Mouse (Mus musculus) testis, adult 2 months (tissue): ENCODE results near the gene Cmip. TPM values are rescaled to one million over a fixed set of nuclear protein-coding genes. Genes with fewer than 3 reads are reported as not detected.
A peak's percentile ranks its signal among the peaks of the same experiment; 100 is the strongest.

Experiments
- H3K27ac ChIP-seq: fragments of 200-500 bp; 2 replicates; pipeline ENCODE4 v1.5.1; 2012; ENCODE audit warnings: low read depth, low read length; ENCODE audit not compliant: control insufficient read depth, insufficient read depth
- H3K27me3 ChIP-seq: fragments of 200-500 bp; 2 replicates; pipeline ENCODE4 v1.6.1; 2012; ENCODE audit warnings: mild to moderate bottlenecking, low read length, moderate library complexity; ENCODE audit not compliant: control insufficient read depth, insufficient read depth
- H3K36me3 ChIP-seq: fragments of 200-500 bp; 2 replicates; pipeline ENCODE4 v1.6.1; 2012; ENCODE audit warnings: mild to moderate bottlenecking, low read length; ENCODE audit not compliant: control insufficient read depth, insufficient read depth
- H3K4me1 ChIP-seq: fragments of 200-500 bp; 2 replicates; pipeline ENCODE4 v1.6.1; 2012; ENCODE audit warnings: low read length; ENCODE audit not compliant: control insufficient read depth, insufficient read depth
- H3K4me3 ChIP-seq: fragments of 200-500 bp; 2 replicates; pipeline ENCODE4 v1.5.1; 2012; ENCODE audit warnings: low read depth, mild to moderate bottlenecking, low read length, moderate library complexity, mixed read lengths; ENCODE audit not compliant: control insufficient read depth
- CTCF ChIP-seq: fragments of 200-500 bp; IDR thresholded peaks from 2 replicates; pipeline ENCODE4 v1.5.1; 2012; ENCODE audit warnings: low read depth, mild to moderate bottlenecking, inconsistent platforms, low read length, moderate library complexity; ENCODE audit not compliant: control insufficient read depth, insufficient read depth, insufficient replicate concordance
- POLR2A ChIP-seq: fragments of 200-500 bp; IDR thresholded peaks from 2 replicates; pipeline ENCODE4 v1.6.1; 2012; ENCODE audit warnings: low read depth, mild to moderate bottlenecking, inconsistent platforms, low read length, moderate library complexity; ENCODE audit not compliant: control insufficient read depth
- polyA plus RNA-seq: library from polyadenylated mRNA; depleted of rRNA; stranded (reverse); fragments of >200 nt; gene quantifications from 2 replicates; pipeline ENCODE4 v1.2.3, GENCODE M21; 2012

Gene Cmip
- polyA plus RNA-seq, 1 experiment, result 10.5 TPM

- Histone ChIP-seq H3K27ac (no peak overlapping the region), H3K4me3 (no peak overlapping the region), H3K36me3 (no peaks in the 10 kb centered on the region), H3K4me1 (no peaks in the 10 kb centered on the region), H3K27me3 (no peaks in the 10 kb centered on the region)
- no peak for TF ChIP-seq POLR2A
- no peak for TF ChIP-seq CTCF
Observed at GRCm38 (mm10) chr8:117481830-117482229, 225.0 kb downstream of the Cmip start.

- H3K4me3 ChIP-seq, result no peak overlapping the region
- TF ChIP-seq POLR2A (no peak), CTCF (no peak)
- H3K27me3 ChIP-seq, result no peaks in the 10 kb centered on the region
- no peaks in the 10 kb centered on the region for H3K4me1 ChIP-seq
- no peak overlapping the region for H3K27ac ChIP-seq
- no peaks in the 10 kb centered on the region for H3K36me3 ChIP-seq
Observed at GRCm38 (mm10) chr8:117484731-117485130, 227.9 kb downstream of the Cmip start.

GRCm38 (mm10) chr8:117485316-117485715, 228.5 kb downstream of the Cmip start:
- H3K36me3 ChIP-seq, result no peaks in the 10 kb centered on the region
- H3K4me1 ChIP-seq, result no peaks in the 10 kb centered on the region
- no peak overlapping the region for H3K27ac ChIP-seq
- no peaks in the 10 kb centered on the region for H3K27me3 ChIP-seq
- TF ChIP-seq POLR2A (no peak), CTCF (no peak)
- H3K4me3 ChIP-seq, result no peak overlapping the region

- Histone ChIP-seq H3K4me3 (no peak overlapping the region), H3K27me3 (no peaks in the 10 kb centered on the region), H3K36me3 (no peaks in the 10 kb centered on the region), H3K4me1 (no peaks in the 10 kb centered on the region), H3K27ac (no peak overlapping the region)
- TF ChIP-seq CTCF (no peak), POLR2A (no peak)
Observed at GRCm38 (mm10) chr8:117488246-117489005, 231.6 kb downstream of the Cmip start.

- Histone ChIP-seq H3K4me1 (peaks cover 5% of the 10 kb centered on the region), H3K27me3 (no peaks in the 10 kb centered on the region), H3K36me3 (no peaks in the 10 kb centered on the region), H3K27ac (no peak overlapping the region), H3K4me3 (no peak overlapping the region)
- TF ChIP-seq CTCF (no peak), POLR2A (no peak)
Observed at GRCm38 (mm10) chr8:117493543-117493942, 236.7 kb downstream of the Cmip start.

- Histone ChIP-seq H3K36me3 (no peaks in the 10 kb centered on the region), H3K27ac (no peak overlapping the region), H3K4me1 (peaks cover 9% of the 10 kb centered on the region), H3K27me3 (no peaks in the 10 kb centered on the region), H3K4me3 (no peak overlapping the region)
- TF ChIP-seq CTCF (no peak), POLR2A (no peak)
Observed at GRCm38 (mm10) chr8:117494874-117495273, 238.0 kb downstream of the Cmip start.

GRCm38 (mm10) chr8:117498179-117498914, 241.5 kb downstream of the Cmip start, which contains the start of gene Plcg2:
Gene Plcg2 (plus strand): TSS chr8:117498291.
- Histone ChIP-seq H3K36me3 (no peaks in the 10 kb centered on the region), H3K4me3 (peak within 1 kb of the TSS; percentile 47), H3K4me1 (peaks cover 9% of the 10 kb centered on the region), H3K27ac (no peak within 1 kb of the TSS), H3K27me3 (no peaks in the 10 kb centered on the region)
- TF ChIP-seq CTCF (no peak), POLR2A (no peak)
